Mouse (Mus musculus): ENCODE data around the gene Plac9a. TPM values are rescaled to one million over a fixed set of nuclear protein-coding genes. Genes with fewer than 3 reads are reported as not detected.
A peak's percentile ranks its signal among the peaks of the same experiment; 100 is the strongest.

Gene Plac9a
- total and polyA plus RNA-seq, 3 experiments: 1.6 to 4.1 (median 3.4) TPM

GRCm38 (mm10) chr14:25863721-25864120, 39.2 kb downstream of the Plac9a start:
- 81% methylated on average over 2 of the region's 2 CpGs for WGBS
- no peaks in the 10 kb centered on the region for H3K27me3 ChIP-seq (ENCODE audit: control insufficient read depth, insufficient read depth, low read length)
- intact Hi-C loops (cut with DNase I): no loop called here

GRCm38 (mm10) chr14:25861771-25862530, 40.9 kb downstream of the Plac9a start:
- DNase-seq: no peak
- Histone ChIP-seq H3K4me1 (ENCODE audit: control insufficient read depth, insufficient read depth, low read length) (peaks cover 25% of the 10 kb centered on the region), H3K4me3 (no peak overlapping the region), H3K27ac (no peak overlapping the region), H3K9ac (ENCODE audit: low read depth, low read length) (no peak overlapping the region), H3K27me3 (ENCODE audit: control insufficient read depth, insufficient read depth, low read length) (no peaks in the 10 kb centered on the region), H3K79me2 (replicated peaks; ENCODE audit: control insufficient read depth, insufficient read depth, low read length) (peaks cover 5% of the 10 kb centered on the region; the same call in 1 of the 2 replicates), H3K36me3 (ENCODE audit: control insufficient read depth, insufficient read depth, low read length) (peaks cover 2% of the 10 kb centered on the region)
- WGBS: 80% methylated on average over 13 of the region's 13 CpGs
- intact Hi-C loops (cut with DNase I): no loop called here
- no peak for TF ChIP-seq EP300 (IDR thresholded peaks at IDR 0.05; ENCODE audit: insufficient read depth, low read depth, low read length)
- no peak for TF ChIP-seq CTCF (IDR thresholded peaks at IDR 0.05)
- no peak for TF ChIP-seq POLR2A (IDR thresholded peaks at IDR 0.05; ENCODE audit: insufficient read depth, low read depth, low read length)

More at GRCm38 (mm10) chr14:25863721-25864120, 39.2 kb downstream of the Plac9a start:
- Histone ChIP-seq H3K4me3 (no peak overlapping the region), H3K79me2 (replicated peaks; ENCODE audit: control insufficient read depth, insufficient read depth, low read length) (peaks cover 4% of the 10 kb centered on the region; the same call in 1 of the 2 replicates), H3K27ac (no peak overlapping the region), H3K4me1 (ENCODE audit: control insufficient read depth, insufficient read depth, low read length) (peaks cover 27% of the 10 kb centered on the region), H3K9ac (ENCODE audit: low read depth, low read length) (no peak overlapping the region), H3K36me3 (ENCODE audit: control insufficient read depth, insufficient read depth, low read length) (peaks cover 3% of the 10 kb centered on the region)
- DNase-seq: no peak
- TF ChIP-seq POLR2A (IDR thresholded peaks at IDR 0.05; ENCODE audit: insufficient read depth, low read depth, low read length) (no peak), EP300 (IDR thresholded peaks at IDR 0.05; ENCODE audit: insufficient read depth, low read depth, low read length) (no peak), CTCF (IDR thresholded peaks at IDR 0.05) (no peak)

- H3K27me3 ChIP-seq (ENCODE audit: control insufficient read depth, insufficient read depth, low read length): no peaks in the 10 kb centered on the region
- H3K27ac ChIP-seq: no peak overlapping the region
- peaks cover 28% of the 10 kb centered on the region for H3K4me1 ChIP-seq (ENCODE audit: control insufficient read depth, insufficient read depth, low read length)
- WGBS: 75% methylated on average over 8 of the region's 8 CpGs
- intact Hi-C loops (cut with DNase I): no loop called here
- no peaks in the 10 kb centered on the region; the same call in 1 of the 2 replicates for H3K36me3 ChIP-seq (ENCODE audit: control insufficient read depth, insufficient read depth, low read length)
- H3K79me2 ChIP-seq (replicated peaks; ENCODE audit: control insufficient read depth, insufficient read depth, low read length): peaks cover 7% of the 10 kb centered on the region; the same call in 1 of the 2 replicates
- no peak for DNase-seq
- H3K4me3 ChIP-seq: no peak overlapping the region
- no peak overlapping the region for H3K9ac ChIP-seq (ENCODE audit: low read depth, low read length)
- TF ChIP-seq CTCF (IDR thresholded peaks at IDR 0.05): no peak
- TF ChIP-seq EP300 (IDR thresholded peaks at IDR 0.05; ENCODE audit: insufficient read depth, low read depth, low read length): no peak
- no peak for TF ChIP-seq POLR2A (IDR thresholded peaks at IDR 0.05; ENCODE audit: insufficient read depth, low read depth, low read length)
Observed at GRCm38 (mm10) chr14:25857940-25858339, 45.0 kb downstream of the Plac9a start.

GRCm38 (mm10) chr14:25857168-25857621, 45.7 kb downstream of the Plac9a start:
- no peak for DNase-seq
- H3K4me1 ChIP-seq (ENCODE audit: control insufficient read depth, insufficient read depth, low read length): peaks cover 32% of the 10 kb centered on the region
- peak overlapping the region; percentile 28 for H3K27ac ChIP-seq
- no peak overlapping the region for H3K4me3 ChIP-seq
- H3K36me3 ChIP-seq (ENCODE audit: control insufficient read depth, insufficient read depth, low read length): no peaks in the 10 kb centered on the region; the same call in 1 of the 2 replicates
- intact Hi-C loops (cut with DNase I): no loop called here
- no peaks in the 10 kb centered on the region for H3K27me3 ChIP-seq (ENCODE audit: control insufficient read depth, insufficient read depth, low read length)
- no peak overlapping the region for H3K9ac ChIP-seq (ENCODE audit: low read depth, low read length)
- no peak for TF ChIP-seq CTCF (IDR thresholded peaks at IDR 0.05)
- TF ChIP-seq POLR2A (IDR thresholded peaks at IDR 0.05; ENCODE audit: insufficient read depth, low read depth, low read length): no peak
- TF ChIP-seq EP300 (IDR thresholded peaks at IDR 0.05; ENCODE audit: insufficient read depth, low read depth, low read length): no peak
- H3K79me2 ChIP-seq (replicated peaks; ENCODE audit: control insufficient read depth, insufficient read depth, low read length): peaks cover 7% of the 10 kb centered on the region; the same call in 1 of the 2 replicates
- WGBS: 53% methylated on average over 3 of the region's 3 CpGs

- Histone ChIP-seq H3K4me3 (no peak overlapping the region), H3K27me3 (ENCODE audit: control insufficient read depth, insufficient read depth, low read length) (no peaks in the 10 kb centered on the region), H3K4me1 (ENCODE audit: control insufficient read depth, insufficient read depth, low read length) (peaks cover 40% of the 10 kb centered on the region), H3K9ac (ENCODE audit: low read depth, low read length) (no peak overlapping the region), H3K79me2 (replicated peaks; ENCODE audit: control insufficient read depth, insufficient read depth, low read length) (peaks cover 6% of the 10 kb centered on the region), H3K27ac (no peak overlapping the region), H3K36me3 (ENCODE audit: control insufficient read depth, insufficient read depth, low read length) (no peaks in the 10 kb centered on the region; the same call in 1 of the 2 replicates)
- WGBS: 66% methylated on average over 8 of the region's 8 CpGs
- TF ChIP-seq EP300 (IDR thresholded peaks at IDR 0.05; ENCODE audit: insufficient read depth, low read depth, low read length) (no peak), CTCF (IDR thresholded peaks at IDR 0.05) (no peak), POLR2A (IDR thresholded peaks at IDR 0.05; ENCODE audit: insufficient read depth, low read depth, low read length) (no peak)
- DNase-seq: no peak
- intact Hi-C loops (cut with DNase I): no loop called here
Observed at GRCm38 (mm10) chr14:25855241-25855885, 47.5 kb downstream of the Plac9a start.

Data from heart, adult 2 months (tissue).